Mouse (Mus musculus): ENCODE measurements around the gene Fpgs. TPM values are rescaled to one million over a fixed set of nuclear protein-coding genes. Genes with fewer than 3 reads are reported as not detected.

Fpgs gene
- total and polyA plus RNA-seq, 3 experiments: 40.0 to 73.9 TPM; not detected in 1

DNA sequence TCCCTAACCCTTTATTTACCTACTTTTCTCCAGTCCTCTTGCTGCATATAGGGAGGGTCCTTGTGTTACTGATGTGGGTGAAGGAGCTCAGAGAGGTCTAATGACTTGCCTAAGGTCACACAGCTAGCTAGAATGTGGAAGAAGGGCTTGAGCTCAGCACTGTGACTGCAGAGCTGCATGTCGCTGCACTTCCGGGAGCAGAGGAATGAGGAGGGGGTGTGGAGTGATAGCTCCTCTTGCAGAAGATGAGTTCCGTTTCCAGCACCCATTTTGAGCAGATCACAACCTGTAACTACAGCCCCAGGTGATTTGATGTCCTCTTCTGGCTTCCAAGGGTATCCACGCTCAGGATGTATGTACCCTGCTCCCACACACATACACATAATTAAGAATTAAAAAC lies 20.2 kb upstream of the Fpgs start (continued):
- no peak for TF ChIP-seq GABPA (IDR thresholded peaks at IDR 0.05; ENCODE audit: low read depth, low read length)

GRCm38 (mm10) chr2:32722581-32722980 lies 18.6 kb upstream of the Fpgs start:
- H3K27ac ChIP-seq (ENCODE audit: control insufficient read depth, low read depth, low read length): no peak overlapping the region
- no peak overlapping the region for H3K4me3 ChIP-seq (ENCODE audit: control insufficient read depth in 1 of 2, insufficient read depth in 1 of 2, low read depth in 2 of 2, low read length in 2 of 2)
- H3K79me2 ChIP-seq (ENCODE audit: control insufficient read depth, insufficient read depth, low read length, poor library complexity): no peaks in the 10 kb centered on the region
- H3K27me3 ChIP-seq (ENCODE audit: control insufficient read depth in 1 of 2, insufficient read depth in 2 of 2, low read length in 2 of 2): no peaks in the 10 kb centered on the region
- no peak overlapping the region for H3K9ac ChIP-seq (ENCODE audit: control insufficient read depth, low read depth, low read length, poor library complexity, severe bottlenecking)
- no peak for DNase-seq (ENCODE audit: low read depth, low spot score)
- H3K4me1 ChIP-seq (ENCODE audit: control insufficient read depth in 1 of 2, insufficient read depth in 2 of 2, low read length in 2 of 2): peaks cover 0 to 8% of the 10 kb centered on the region in 2 experiments; a peak in 1 of 4 replicates
- no peaks in the 10 kb centered on the region for H3K9me3 ChIP-seq (replicated peaks; ENCODE audit: insufficient read depth, low read length)
- no peak for TF ChIP-seq ZNF384 (IDR thresholded peaks at IDR 0.05; ENCODE audit: low read depth, low read length)
- no peak for TF ChIP-seq MAZ (IDR thresholded peaks at IDR 0.05; ENCODE audit: low read depth, low read length)
- TF ChIP-seq MXI1 (IDR thresholded peaks at IDR 0.05; ENCODE audit: low read depth, low read length): no peak
- no peak for TF ChIP-seq POLR2AphosphoS5 (IDR thresholded peaks at IDR 0.05; ENCODE audit: borderline replicate concordance, low read depth, low read length)
- TF ChIP-seq USF1 (IDR thresholded peaks at IDR 0.05; ENCODE audit: low read depth, low read length): no peak
- no peak for TF ChIP-seq JUND (IDR thresholded peaks at IDR 0.05; ENCODE audit: low read depth, low read length)
- no peak for TF ChIP-seq E2F4 (IDR thresholded peaks at IDR 0.05; ENCODE audit: borderline replicate concordance, low read depth, low read length)
- TF ChIP-seq TBP (IDR thresholded peaks at IDR 0.05; ENCODE audit: low read depth, low read length): no peak
- no peak for TF ChIP-seq ZKSCAN1 (IDR thresholded peaks at IDR 0.05; ENCODE audit: low read depth, low read length)
- H3K36me3 ChIP-seq (ENCODE audit: control insufficient read depth in 1 of 2, insufficient read depth in 2 of 2, low read length in 2 of 2): no peaks in the 10 kb centered on the region; a peak in 1 of 4 replicates

DNA sequence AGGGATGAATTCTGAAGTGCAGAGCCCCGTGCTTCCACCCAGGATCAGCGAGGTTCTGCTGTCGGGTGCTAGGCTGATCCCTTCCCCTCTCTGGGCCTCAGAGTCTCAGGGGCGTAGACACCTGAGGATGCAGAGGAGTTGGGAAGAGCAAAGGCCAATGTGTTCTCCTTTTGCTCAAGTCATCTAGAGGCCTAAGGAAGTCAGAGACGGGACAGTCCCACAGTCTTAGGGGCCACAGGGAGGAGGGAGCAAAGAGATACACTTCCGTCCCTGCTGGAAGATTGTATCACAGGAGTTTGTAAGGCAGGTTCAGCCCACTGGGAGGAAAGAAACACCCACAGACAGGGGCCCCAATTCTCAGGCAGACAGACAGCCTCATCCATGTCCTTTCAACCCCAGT lies 18.1 kb upstream of the Fpgs start:
- Histone ChIP-seq H3K4me1 (ENCODE audit: control insufficient read depth in 1 of 2, insufficient read depth in 2 of 2, low read length in 2 of 2) (peaks cover 0 to 6% of the 10 kb centered on the region in 2 experiments; a peak in 1 of 4 replicates), H3K36me3 (ENCODE audit: control insufficient read depth in 1 of 2, insufficient read depth in 2 of 2, low read length in 2 of 2) (no peaks in the 10 kb centered on the region; a peak in 1 of 4 replicates), H3K27ac (ENCODE audit: control insufficient read depth, low read depth, low read length) (no peak overlapping the region), H3K4me3 (ENCODE audit: control insufficient read depth in 1 of 2, insufficient read depth in 1 of 2, low read depth in 2 of 2, low read length in 2 of 2) (no peak overlapping the region), H3K79me2 (ENCODE audit: control insufficient read depth, insufficient read depth, low read length, poor library complexity) (no peaks in the 10 kb centered on the region), H3K9ac (ENCODE audit: control insufficient read depth, low read depth, low read length, poor library complexity, severe bottlenecking) (no peak overlapping the region), H3K9me3 (replicated peaks; ENCODE audit: insufficient read depth, low read length) (no peaks in the 10 kb centered on the region), H3K27me3 (ENCODE audit: control insufficient read depth in 1 of 2, insufficient read depth in 2 of 2, low read length in 2 of 2) (no peaks in the 10 kb centered on the region)
- no peak for TF ChIP-seq POLR2A (IDR thresholded peaks at IDR 0.05; ENCODE audit: control insufficient read depth in 1 of 2, insufficient read depth in 1 of 2, low read depth in 1 of 2, low read length in 2 of 2, poor library complexity in 1 of 2)
- TF ChIP-seq GABPA (IDR thresholded peaks at IDR 0.05; ENCODE audit: low read depth, low read length): no peak
- no peak for TF ChIP-seq TAL1 (IDR thresholded peaks at IDR 0.05; ENCODE audit: low read length)
- no peak for TF ChIP-seq JUND (IDR thresholded peaks at IDR 0.05; ENCODE audit: low read depth, low read length)
- TF ChIP-seq POLR2AphosphoS2 (IDR thresholded peaks at IDR 0.05; ENCODE audit: low read length): no peak
- no peak for TF ChIP-seq GATA1 (IDR thresholded peaks at IDR 0.05; ENCODE audit: low read depth, low read length)
- TF ChIP-seq HCFC1 (IDR thresholded peaks at IDR 0.05; ENCODE audit: low read depth, low read length): no peak
- no peak for TF ChIP-seq MYB (IDR thresholded peaks at IDR 0.05; ENCODE audit: low read depth, low read length)
- TF ChIP-seq RCOR1 (IDR thresholded peaks at IDR 0.05; ENCODE audit: low read depth, low read length): no peak
- no peak for TF ChIP-seq ELF1 (IDR thresholded peaks at IDR 0.05; ENCODE audit: low read depth, low read length)
- TF ChIP-seq E2F4 (IDR thresholded peaks at IDR 0.05; ENCODE audit: borderline replicate concordance, low read depth, low read length): no peak
- no peak for TF ChIP-seq MAZ (IDR thresholded peaks at IDR 0.05; ENCODE audit: low read depth, low read length)
- TF ChIP-seq BHLHE40 (IDR thresholded peaks at IDR 0.05; ENCODE audit: borderline replicate concordance, low read depth, low read length): no peak
- TF ChIP-seq ETS1 (IDR thresholded peaks at IDR 0.05; ENCODE audit: low read depth, low read length): no peak
- no peak for DNase-seq (ENCODE audit: low read depth, low spot score)

All from MEL (cell line).